ENCODE assay signal across 19 mouse cellular contexts in genomic region chr5:54042013-54042412, GRCm38 (mm10).
"Had no signal": no experiment of that assay in that cellular context is flagged by ENCODE, and none has a peak within 500 bp of the region (broad histone marks: within the 10 kb centered on the region; RNA-seq: fewer than 3 reads in every experiment).

No protein-coding gene starts in this region.

- H3K9ac ChIP-seq: liver, embryonic 13.5 days; midbrain, embryonic 13.5 days; neural tube, embryonic 13.5 days; stomach, embryonic 15.5 days had no signal

- H3K4me3 ChIP-seq: left cerebral cortex, adult 2 months; liver, embryonic 13.5 days; midbrain, embryonic 13.5 days; myocyte; neural tube, embryonic 13.5 days; stomach, embryonic 15.5 days had no signal

- H3K9me3 ChIP-seq: liver, embryonic 13.5 days; midbrain, embryonic 13.5 days; neural tube, embryonic 13.5 days; stomach, embryonic 15.5 days had no signal

- H3K27ac ChIP-seq: hindbrain, postnatal 0 days; left cerebral cortex, adult 2 months; liver, embryonic 13.5 days; midbrain, embryonic 13.5 days; neural tube, embryonic 13.5 days; stomach, embryonic 15.5 days had no signal

- ATAC-seq: hindbrain, postnatal 0 days; inflammation-experienced regulatory T-cells, adult 6 months; intestine, embryonic 16.5 days; midbrain, embryonic 13.5 days; midbrain, embryonic 16.5 days had no signal

- H3K4me2 ChIP-seq: liver, embryonic 13.5 days; midbrain, embryonic 13.5 days; neural tube, embryonic 13.5 days; stomach, embryonic 15.5 days had no signal

- DNase-seq: kidney, postnatal 4 days; layer of hippocampus, postnatal 36 days; liver, embryonic 13.5 days; lung, adult 2 months; lung, postnatal 14 days; lung, postnatal 4 days; retina, postnatal 1 day; right cerebral cortex, postnatal 25 days; spleen, adult 18-20 months; thymus, postnatal 25 days had no signal

- H3K36me3 ChIP-seq: liver, embryonic 13.5 days; midbrain, embryonic 13.5 days; neural tube, embryonic 13.5 days; stomach, embryonic 15.5 days had no signal

- H3K4me1 ChIP-seq: stomach, embryonic 15.5 days had no signal

- H3K27me3 ChIP-seq: liver, embryonic 13.5 days; midbrain, embryonic 13.5 days; neural tube, embryonic 13.5 days; stomach, embryonic 15.5 days had no signal
